Mouse (Mus musculus) liver, adult 2 months (tissue): ENCODE results near the gene Clic4. TPM values are rescaled to one million over a fixed set of nuclear protein-coding genes. Genes with fewer than 3 reads are reported as not detected.

Experiments used
- DNase-seq: peaks from one replicate; pipeline ENCODE4 v3.0.0-alpha.2; 2011; ENCODE audit warnings: low read depth, low spot score; ENCODE audit errors: extremely low read depth
- H3K27ac ChIP-seq: fragments of 200-500 bp; replicated peaks from 2 replicates; pipeline ENCODE4 v1.5.1; 2012; ENCODE audit warnings: low read depth, mild to moderate bottlenecking, control low read depth, inconsistent platforms, low read length; ENCODE audit not compliant: insufficient read depth
- H3K27me3 ChIP-seq: fragments of 200-500 bp; 2 replicates; pipeline ENCODE4 v1.6.1; 2012; ENCODE audit warnings: mild to moderate bottlenecking, moderate library complexity, low read length, inconsistent platforms; ENCODE audit not compliant: control insufficient read depth, insufficient read depth
- H3K36me3 ChIP-seq: fragments of 200-500 bp; 2 replicates; pipeline ENCODE4 v1.6.1; 2012; ENCODE audit warnings: low read length, inconsistent platforms; ENCODE audit not compliant: control insufficient read depth, insufficient read depth
- H3K4me1 ChIP-seq: fragments of 200-500 bp; 2 replicates; pipeline ENCODE4 v1.6.1; 2011; ENCODE audit warnings: low read length; ENCODE audit not compliant: control insufficient read depth, insufficient read depth
- H3K4me3 ChIP-seq: fragments of 200-500 bp; 2 replicates; pipeline ENCODE4 v1.5.1; 2011; ENCODE audit warnings: low read depth, mild to moderate bottlenecking, control low read depth, low read length, moderate library complexity; ENCODE audit not compliant: insufficient read depth
- H3K79me2 ChIP-seq: fragments of 200-500 bp; 2 replicates; pipeline ENCODE4 v1.6.1; 2012; ENCODE audit warnings: inconsistent platforms, mild to moderate bottlenecking, low read length, moderate library complexity; ENCODE audit not compliant: control insufficient read depth, insufficient read depth
- H3K9ac ChIP-seq: fragments of 200-500 bp; 2 replicates; pipeline ENCODE4 v1.6.1; 2012; ENCODE audit warnings: low read depth, mild to moderate bottlenecking, control low read depth, inconsistent platforms, low read length
- CTCF ChIP-seq: fragments of 200-500 bp; IDR thresholded peaks from 2 replicates; pipeline ENCODE4 v1.5.1; 2011; ENCODE audit warnings: low read depth, low read length, control low read depth
- POLR2A ChIP-seq: fragments of 200-500 bp; IDR thresholded peaks from 2 replicates; pipeline ENCODE4 v1.6.1; 2011; ENCODE audit warnings: low read length, control low read depth; ENCODE audit not compliant: insufficient read depth; ENCODE audit errors: extremely low read depth
- WGBS: fragments of 180-500 bp; shearing (Covaris S2); methylation state at CpG from one replicate; pipeline ENCODE4 v1.1.7; 2018; 5-methylcytosine and 5-hydroxymethylcytosine counted together
- polyA plus RNA-seq: library from polyadenylated mRNA; depleted of rRNA; stranded (reverse); fragments of >200 nt; gene quantifications from 2 replicates; pipeline ENCODE4 v1.2.3, GENCODE M21; 2012
- total RNA-seq: library from RNA; depleted of rRNA; stranded (reverse); fragments of >200 nt; gene quantifications from 2 replicates; pipeline ENCODE4 v1.2.3, GENCODE M21; 2014

Gene Clic4
- total and polyA plus RNA-seq, 2 experiments, result 23.0 to 30.8 TPM

- Histone ChIP-seq H3K27me3 (no peaks in the 10 kb centered on the region), H3K36me3 (no peaks in the 10 kb centered on the region), H3K79me2 (peaks cover 44% of the 10 kb centered on the region), H3K9ac (no peak overlapping the region), H3K4me3 (no peak overlapping the region), H3K27ac (peak overlapping the region; percentile 100), H3K4me1 (peaks cover 44% of the 10 kb centered on the region)
- peak; percentile 95 for DNase-seq
- WGBS, result 28% methylated on average over 2 of the region's 2 CpGs
- no peak for TF ChIP-seq CTCF
- no peak for TF ChIP-seq POLR2A
Observed at GRCm38 (mm10) chr4:135246444-135246843, 26.2 kb downstream of the Clic4 start.

DNA sequence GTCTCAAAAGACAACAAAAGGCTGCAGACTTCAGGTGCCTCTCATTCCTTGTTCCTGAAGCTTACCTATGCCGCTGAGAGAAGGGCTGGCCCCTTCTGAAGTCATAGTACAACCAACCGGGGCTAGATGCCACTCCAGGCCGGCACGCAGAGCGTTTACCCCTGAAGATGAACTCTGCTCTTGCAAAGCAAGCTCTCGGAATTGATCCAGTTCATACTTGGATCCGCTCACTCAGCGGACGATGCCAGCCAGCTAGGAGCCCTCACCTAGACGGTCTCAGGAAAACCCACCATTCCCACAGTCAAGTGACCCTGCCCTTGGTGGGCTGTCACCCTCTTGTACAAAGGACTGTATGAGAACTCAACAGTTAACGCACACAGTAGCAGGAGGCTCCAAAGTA is 26.8 kb downstream of the Clic4 start:
- DNase-seq, result peak; percentile 93
- H3K79me2 ChIP-seq, result peaks cover 43% of the 10 kb centered on the region
- H3K4me3 ChIP-seq, result peak overlapping the region; percentile 33
- TF ChIP-seq CTCF, result no peak
- 0 out of 2 replicates have a peak, but pooled peaks have one; percentile 17 for TF ChIP-seq POLR2A
- H3K27ac ChIP-seq, result peak overlapping the region; percentile 100
- peak overlapping the region; percentile 86 for H3K9ac ChIP-seq
- H3K36me3 ChIP-seq, result no peaks in the 10 kb centered on the region
- 20% methylated on average over 11 of the region's 11 CpGs for WGBS
- peaks cover 48% of the 10 kb centered on the region for H3K4me1 ChIP-seq
- H3K27me3 ChIP-seq, result no peaks in the 10 kb centered on the region

DNA sequence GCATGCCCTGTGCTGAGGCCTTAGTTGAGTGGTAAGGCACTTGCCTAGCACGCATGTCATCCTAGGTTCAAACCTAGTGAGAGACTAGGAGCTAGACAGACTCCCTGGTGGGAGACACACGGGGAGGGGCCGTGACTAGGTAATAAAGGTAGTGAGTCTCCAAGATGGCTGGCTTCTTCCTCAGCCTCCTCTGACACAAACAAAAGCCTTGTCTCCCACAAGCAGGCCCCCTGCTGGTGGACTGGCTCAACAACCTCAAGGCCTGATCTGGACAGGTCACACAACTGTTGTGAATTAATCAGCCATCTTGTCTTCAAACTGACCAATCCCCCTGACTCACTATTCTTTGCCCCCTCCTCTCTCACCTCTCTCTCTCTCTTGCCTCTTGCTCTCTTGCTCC is 28.3 kb downstream of the Clic4 start:
- Histone ChIP-seq H3K9ac (no peak overlapping the region), H3K4me1 (peaks cover 58% of the 10 kb centered on the region), H3K27ac (peak overlapping the region; percentile 55), H3K79me2 (peaks cover 37% of the 10 kb centered on the region), H3K36me3 (no peaks in the 10 kb centered on the region), H3K27me3 (no peaks in the 10 kb centered on the region), H3K4me3 (no peak overlapping the region)
- WGBS, result 91% methylated on average over 3 of the region's 3 CpGs
- TF ChIP-seq CTCF (peak; percentile 81), POLR2A (no peak)
- no peak for DNase-seq

GRCm38 (mm10) chr4:135242913-135243541 is 29.6 kb downstream of the Clic4 start:
- TF ChIP-seq POLR2A, result no peak
- no peak for TF ChIP-seq CTCF
- peak; percentile 85 for DNase-seq
- H3K79me2 ChIP-seq, result peaks cover 31% of the 10 kb centered on the region; the same call in 1 of the 2 replicates
- no peaks in the 10 kb centered on the region for H3K36me3 ChIP-seq
- H3K4me3 ChIP-seq, result no peak overlapping the region
- peak overlapping the region; percentile 75 for H3K27ac ChIP-seq
- no peaks in the 10 kb centered on the region for H3K27me3 ChIP-seq
- 29% methylated on average over 7 of the region's 7 CpGs for WGBS
- no peak overlapping the region for H3K9ac ChIP-seq
- peaks cover 62% of the 10 kb centered on the region for H3K4me1 ChIP-seq

DNA sequence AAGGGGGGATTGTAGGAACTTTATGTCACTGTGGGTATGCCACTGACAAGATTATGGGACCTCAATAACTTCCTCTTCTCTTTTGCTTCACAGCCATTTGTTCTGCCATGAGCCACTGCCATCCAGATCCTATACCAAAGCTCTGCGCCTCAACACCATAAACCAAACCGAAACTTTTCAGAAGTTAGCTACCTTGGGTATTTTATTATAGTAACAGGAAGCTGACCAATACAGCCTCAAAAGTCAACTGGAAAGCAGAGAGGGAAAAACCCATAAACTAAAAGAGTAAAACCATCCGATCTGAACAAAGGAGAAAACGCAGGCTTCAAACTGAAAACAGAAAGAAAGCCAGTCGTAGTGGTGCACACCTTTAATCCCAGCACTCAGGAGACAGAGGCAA is 30.2 kb downstream of the Clic4 start:
- DNase-seq, result no peak
- Histone ChIP-seq H3K27ac (peak overlapping the region; percentile 75), H3K4me1 (peaks cover 62% of the 10 kb centered on the region), H3K9ac (0 out of 2 replicates have a peak overlapping the region, but pooled peaks have one; percentile 26), H3K79me2 (peaks cover 34% of the 10 kb centered on the region; the same call in 1 of the 2 replicates), H3K4me3 (no peak overlapping the region), H3K36me3 (peaks cover 2% of the 10 kb centered on the region; the same call in 1 of the 2 replicates), H3K27me3 (no peaks in the 10 kb centered on the region)
- TF ChIP-seq POLR2A, result no peak
- TF ChIP-seq CTCF, result no peak
- WGBS, result 63% methylated on average over 5 of the region's 5 CpGs

GRCm38 (mm10) chr4:135241669-135242068 is 30.9 kb downstream of the Clic4 start:
- Histone ChIP-seq H3K4me1 (peaks cover 55% of the 10 kb centered on the region), H3K4me3 (no peak overlapping the region), H3K27me3 (no peaks in the 10 kb centered on the region), H3K36me3 (peaks cover 2% of the 10 kb centered on the region; the same call in 1 of the 2 replicates), H3K9ac (peak overlapping the region; percentile 10; the same call in 1 of the 2 replicates), H3K27ac (peak overlapping the region; percentile 75), H3K79me2 (peaks cover 37% of the 10 kb centered on the region; the same call in 1 of the 2 replicates)
- TF ChIP-seq CTCF (no peak), POLR2A (no peak)
- WGBS, result 6% methylated on average over 5 of the region's 5 CpGs
- peak; percentile 79 for DNase-seq
